Mouse (Mus musculus) brain, embryonic 14.5 days (tissue): Measurements from ENCODE around the gene Tmem221.

Experiments
- CTCF ChIP-seq: fragments of 200-500 bp; IDR thresholded peaks from 2 replicates; pipeline ENCODE4 v1.5.1; 2012; ENCODE audit warnings: inconsistent platforms, mild to moderate bottlenecking, moderate library complexity, borderline replicate concordance; ENCODE audit not compliant: insufficient read depth, insufficient read length; ENCODE audit errors: extremely low read depth
- POLR2A ChIP-seq: fragments of 200-500 bp; IDR thresholded peaks from 2 replicates; pipeline ENCODE4 v1.6.1; 2012; ENCODE audit warnings: mild to moderate bottlenecking, inconsistent platforms, borderline replicate concordance; ENCODE audit not compliant: poor library complexity, insufficient read depth, insufficient read length, severe bottlenecking; ENCODE audit errors: extremely low read depth

DNA sequence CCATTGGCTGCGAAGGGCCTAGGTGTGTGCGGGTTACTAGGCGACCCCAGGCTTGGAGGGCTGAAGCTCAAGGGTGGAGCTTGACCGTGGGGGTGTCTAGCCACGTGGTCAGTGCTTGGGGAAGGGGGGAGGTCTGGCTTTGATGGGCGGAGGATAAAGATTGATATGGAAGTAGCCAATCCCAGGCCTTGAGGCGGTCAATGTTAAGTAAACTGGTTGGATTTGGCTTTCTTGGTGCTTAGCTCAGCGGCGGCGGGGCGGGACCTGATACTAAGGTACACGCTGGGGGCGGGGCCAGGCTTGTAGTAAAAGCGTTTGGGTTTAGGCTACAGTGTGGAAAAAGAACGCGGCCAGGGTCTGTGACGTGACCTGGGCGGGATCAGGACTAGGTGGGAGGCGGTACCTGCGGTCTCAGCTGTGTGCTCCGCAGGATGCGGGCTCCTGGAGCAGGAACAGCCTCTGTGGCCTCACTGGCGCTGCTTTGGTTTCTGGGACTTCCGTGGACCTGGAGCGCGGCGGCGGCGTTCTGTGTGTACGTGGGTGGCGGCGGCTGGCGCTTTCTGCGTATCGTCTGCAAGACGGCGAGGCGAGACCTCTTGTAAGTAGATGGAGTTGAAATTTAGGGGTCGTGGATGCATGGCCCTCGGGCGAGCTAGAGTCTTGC is 11.8 kb upstream of the Tmem221 start:
- TF ChIP-seq POLR2A (peak; percentile 27; the same call in 1 of the 2 replicates), CTCF (no peak)
